Mouse (Mus musculus): ENCODE data around the gene Melk. TPM values are rescaled to one million over a fixed set of nuclear protein-coding genes. Genes with fewer than 3 reads are reported as not detected.

The Melk gene
- polyA plus RNA-seq, 3 experiments from 2014 or later = 4.9 to 33.1 (median 5.2) TPM

- ATAC-seq = no peak
These were observed 34.3 kb downstream of the Melk start for GRCm38 (mm10) chr4:44335006-44335405.

GRCm38 (mm10) chr4:44361670-44362069, 61.0 kb downstream of the Melk start:
- ATAC-seq = no peak

GRCm38 (mm10) chr4:44363434-44364013, 62.8 kb downstream of the Melk start:
- ATAC-seq = no peak

- ATAC-seq = no peak
These were observed 91.8 kb downstream of the Melk start for GRCm38 (mm10) chr4:44392231-44393216.

- ATAC-seq = no peak
These were observed 101.9 kb downstream of the Melk start for GRCm38 (mm10) chr4:44402607-44403006.

GRCm38 (mm10) chr4:44404487-44404886, 103.8 kb downstream of the Melk start:
- ATAC-seq = no peak

Other genes with a start within 250 kb of the Melk start
- 10 to 100 TPM; 13.2 to 20.6 (median 19.4) TPM for gene Gne, start 216.7 kb upstream of the Melk start, polyA plus RNA-seq (2017; shearing (Covaris generic))
- gene Rnf38, start 67.1 kb upstream of the Melk start, polyA plus RNA-seq (2017; shearing (Covaris generic)) = 10 to 100 TPM; 23.1 to 29.5 (median 27.6) TPM

All from inflammation-experienced regulatory T-cells, adult 6 months (primary cell).